Mouse (Mus musculus): Measurements from ENCODE around the gene Gm6588. TPM values are rescaled to one million over a fixed set of nuclear protein-coding genes. Genes with fewer than 3 reads are reported as not detected.

The Gm6588 gene
- polyA plus RNA-seq, 1 experiment from 2014 or later: 0.26 TPM

DNA sequence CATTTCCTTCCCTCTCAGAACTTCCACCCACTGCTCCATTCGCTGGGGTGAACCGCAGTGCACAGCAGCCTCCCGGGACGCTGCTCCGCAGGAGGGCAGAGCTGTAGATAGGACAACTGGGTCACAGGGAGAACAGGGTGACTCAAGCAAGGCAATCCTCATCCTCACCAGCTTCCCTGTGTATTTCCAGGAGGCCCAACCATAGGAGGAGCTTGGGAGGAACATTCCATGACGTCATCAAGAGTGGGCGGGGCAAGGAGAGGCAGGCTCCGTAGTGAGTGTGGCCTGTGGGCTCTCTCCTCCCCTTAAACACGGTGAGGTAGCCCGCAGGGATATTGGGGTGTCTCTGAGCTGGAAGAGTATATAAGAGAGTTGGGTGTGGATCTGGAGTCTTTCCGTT lies 44.3 kb downstream of the Gm6588 start:
- WGBS: 29% methylated on average over 11 of the region's 11 CpGs
- Histone ChIP-seq H3K27me3 (ENCODE audit: control insufficient read depth, insufficient read depth, low read length) (no peaks in the 10 kb centered on the region), H3K27ac (replicated peaks; ENCODE audit: low read depth, low read length) (peak overlapping the region; percentile 68), H3K4me2 (ENCODE audit: low read length) (no peak overlapping the region), H3K4me1 (ENCODE audit: control insufficient read depth, insufficient read depth, low read length) (peaks cover 14% of the 10 kb centered on the region; the same call in 1 of the 2 replicates), H3K4me3 (replicated peaks; ENCODE audit: low read depth, low read length) (no peak overlapping the region), H3K9me3 (ENCODE audit: control insufficient read depth, low read length) (no peaks in the 10 kb centered on the region), H3K9ac (replicated peaks; ENCODE audit: low read length) (no peak overlapping the region), H3K36me3 (ENCODE audit: control insufficient read depth, insufficient read depth, low read length) (no peaks in the 10 kb centered on the region)
- peak; percentile 74 for DNase-seq
- ATAC-seq (ENCODE audit: low FRiP score, low TSS enrichment): 0 out of 2 replicates have a peak, but pooled peaks have one; percentile 43

DNA sequence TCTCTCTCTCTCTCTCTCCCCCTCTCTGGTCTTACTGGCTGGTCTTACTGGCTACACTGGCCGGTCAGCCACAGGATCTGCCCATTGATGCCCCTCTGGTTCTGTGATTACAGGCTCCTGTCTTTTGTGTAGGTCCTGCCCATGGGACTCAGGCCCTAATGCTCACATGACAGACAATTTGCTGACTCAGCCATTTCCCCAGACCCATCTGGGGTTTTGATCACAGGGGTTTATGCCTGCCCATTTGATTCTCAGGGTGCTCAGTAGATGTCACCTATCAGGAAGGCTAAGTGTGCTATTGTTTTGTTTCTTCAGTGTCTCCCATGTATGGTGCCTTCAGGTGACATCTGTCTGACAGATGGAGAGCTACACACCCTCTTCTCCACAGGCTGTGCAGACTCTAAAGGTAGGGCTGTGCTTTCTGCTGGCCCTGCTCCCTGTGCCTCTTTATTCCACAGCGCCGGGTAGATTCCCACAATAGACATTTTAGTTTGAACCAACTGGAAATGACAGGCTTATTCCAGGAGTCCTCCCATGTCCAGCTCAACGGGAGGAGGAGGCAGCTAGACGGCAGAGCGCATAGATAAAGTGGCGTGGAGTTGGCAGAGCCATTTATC lies 47.6 kb downstream of the Gm6588 start:
- H3K4me3 ChIP-seq (replicated peaks; ENCODE audit: low read depth, low read length): no peak overlapping the region
- DNase-seq (no peak), ATAC-seq (ENCODE audit: low FRiP score, low TSS enrichment) (no peak)
- H3K4me1 ChIP-seq (ENCODE audit: control insufficient read depth, insufficient read depth, low read length): peaks cover 41% of the 10 kb centered on the region
- no peaks in the 10 kb centered on the region for H3K9me3 ChIP-seq (ENCODE audit: control insufficient read depth, low read length)
- no peak overlapping the region for H3K4me2 ChIP-seq (ENCODE audit: low read length)
- no peak overlapping the region for H3K9ac ChIP-seq (replicated peaks; ENCODE audit: low read length)
- WGBS: 60% methylated on average over 7 of the region's 7 CpGs
- H3K27me3 ChIP-seq (ENCODE audit: control insufficient read depth, insufficient read depth, low read length): no peaks in the 10 kb centered on the region
- no peaks in the 10 kb centered on the region for H3K36me3 ChIP-seq (ENCODE audit: control insufficient read depth, insufficient read depth, low read length)
- no peak overlapping the region; the same call in 1 of the 2 replicates for H3K27ac ChIP-seq (replicated peaks; ENCODE audit: low read depth, low read length)

DNA sequence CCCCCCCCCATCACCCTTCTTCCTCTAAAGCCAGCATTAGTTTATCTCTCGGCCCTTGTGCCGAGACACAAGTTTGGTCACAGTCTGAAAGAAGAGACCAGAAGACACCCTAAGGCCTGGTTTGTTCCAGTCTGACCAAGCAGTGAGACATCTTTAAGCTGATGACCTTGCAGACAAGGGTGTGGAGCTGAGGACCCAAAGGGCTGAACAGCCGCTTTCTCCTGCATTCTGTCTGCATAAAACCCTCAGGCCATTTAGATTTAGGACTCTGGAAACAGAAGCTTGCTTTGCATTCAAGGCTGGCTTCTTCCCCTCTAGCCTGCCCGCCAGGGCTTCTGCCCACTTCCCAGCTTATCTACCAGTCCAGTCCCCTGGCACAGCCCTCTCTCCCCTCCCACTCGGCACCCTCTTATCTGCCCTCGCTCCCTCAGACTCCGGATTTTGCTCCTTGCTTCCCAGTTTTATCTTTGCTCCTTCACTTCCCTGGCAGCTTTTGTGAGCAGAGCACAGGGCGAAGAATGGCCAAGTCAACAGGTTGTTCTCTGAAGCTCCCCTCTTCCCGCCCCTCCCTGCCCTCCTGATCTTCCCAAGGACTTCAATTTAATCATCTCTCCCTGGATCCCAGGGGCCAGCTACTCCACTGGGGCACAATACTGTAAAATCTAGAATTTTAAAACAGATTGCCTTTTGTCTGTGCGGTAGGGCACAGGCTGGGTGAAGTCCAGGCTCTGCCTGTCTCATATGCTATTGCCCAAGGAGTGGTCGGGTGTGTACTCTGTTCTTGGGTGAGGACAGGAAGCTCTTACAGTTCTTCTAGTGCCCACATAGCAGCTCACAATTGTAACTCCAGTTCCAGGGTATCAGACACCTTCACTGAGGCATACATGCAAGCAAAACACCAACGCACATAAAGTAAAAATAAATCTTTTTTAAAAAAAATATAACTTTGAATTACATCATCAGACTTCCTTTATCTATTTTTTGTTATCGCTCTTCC lies 50.0 kb downstream of the Gm6588 start:
- 67% methylated on average over 13 of the region's 13 CpGs for whole genome bisulfite sequencing
- H3K4me2 ChIP-seq (ENCODE audit: low read length): no peak overlapping the region
- no peak for ATAC-seq (ENCODE audit: low FRiP score, low TSS enrichment)

DNA sequence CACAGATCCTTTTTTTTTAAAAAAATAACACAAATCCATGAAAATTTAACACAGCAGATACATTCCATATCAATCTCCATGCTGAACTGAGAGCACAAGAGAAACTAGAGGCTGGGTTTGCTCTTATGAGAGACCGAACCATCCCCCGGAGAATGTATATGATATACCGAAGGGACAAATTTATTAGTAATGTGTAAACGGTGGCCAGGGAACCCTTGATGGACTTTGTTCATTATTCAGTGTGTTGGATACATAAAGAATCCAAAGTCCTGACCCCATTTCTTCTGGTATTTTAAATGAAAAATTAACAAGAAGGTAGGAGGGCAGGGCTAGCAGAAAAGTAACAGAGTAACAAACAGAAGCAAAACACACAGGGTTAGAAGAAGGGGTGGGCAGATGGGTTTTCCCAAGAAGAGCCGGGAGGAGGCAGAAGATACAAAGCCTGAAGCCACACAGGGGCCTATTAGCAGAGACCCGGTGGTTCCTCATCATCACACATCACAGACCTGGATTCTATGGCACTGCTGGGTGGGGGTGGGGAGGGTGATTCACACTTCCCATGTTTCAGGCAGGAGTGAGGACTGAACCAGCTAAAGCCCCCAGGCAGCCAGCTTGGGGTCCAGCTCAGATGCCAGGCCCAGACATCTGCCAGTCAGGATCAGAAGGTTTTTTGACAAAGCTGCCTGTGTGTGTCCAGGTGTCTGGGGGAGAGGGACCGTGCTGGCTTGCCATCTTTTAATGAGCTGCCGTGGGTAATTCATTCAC lies 50.9 kb downstream of the Gm6588 start:
- 43% methylated on average over 8 of the region's 8 CpGs for WGBS
- Histone ChIP-seq H3K9me3 (ENCODE audit: control insufficient read depth, low read length) (no peaks in the 10 kb centered on the region), H3K27ac (replicated peaks; ENCODE audit: low read depth, low read length) (peak overlapping the region; percentile 79), H3K36me3 (ENCODE audit: control insufficient read depth, insufficient read depth, low read length) (no peaks in the 10 kb centered on the region), H3K9ac (replicated peaks; ENCODE audit: low read length) (no peak overlapping the region), H3K4me1 (ENCODE audit: control insufficient read depth, insufficient read depth, low read length) (peaks cover 31% of the 10 kb centered on the region), H3K4me3 (replicated peaks; ENCODE audit: low read depth, low read length) (no peak overlapping the region), H3K4me2 (ENCODE audit: low read length) (no peak overlapping the region), H3K27me3 (ENCODE audit: control insufficient read depth, insufficient read depth, low read length) (no peaks in the 10 kb centered on the region)
- DNase-seq (peak; percentile 73), ATAC-seq (ENCODE audit: low FRiP score, low TSS enrichment) (peak; percentile 68)

More for the DNA sequence above, 50.0 kb downstream of the Gm6588 start:
- DNase-seq: no peak
- H3K9ac ChIP-seq (replicated peaks; ENCODE audit: low read length): no peak overlapping the region
- H3K36me3 ChIP-seq (ENCODE audit: control insufficient read depth, insufficient read depth, low read length): no peaks in the 10 kb centered on the region
- H3K27ac ChIP-seq (replicated peaks; ENCODE audit: low read depth, low read length): 0 out of 2 replicates have a peak overlapping the region, but pooled peaks have one; percentile 46
- no peaks in the 10 kb centered on the region for H3K27me3 ChIP-seq (ENCODE audit: control insufficient read depth, insufficient read depth, low read length)
- H3K4me1 ChIP-seq (ENCODE audit: control insufficient read depth, insufficient read depth, low read length): peaks cover 31% of the 10 kb centered on the region
- no peak overlapping the region for H3K4me3 ChIP-seq (replicated peaks; ENCODE audit: low read depth, low read length)
- H3K9me3 ChIP-seq (ENCODE audit: control insufficient read depth, low read length): no peaks in the 10 kb centered on the region

Other genes with a start within 250 kb of the Gm6588 start
- 0.93 and 1.2 TPM in 2 replicates for gene Cryba4, start 196.9 kb upstream of the Gm6588 start, polyA plus RNA-seq (2014; fragmentation: Nextera tagmentation; extraction: Ambion mirVana)
- 1.9 and 3.8 TPM in 2 replicates for gene Crybb1, start 193.6 kb upstream of the Gm6588 start, polyA plus RNA-seq (2014; fragmentation: Nextera tagmentation; extraction: Ambion mirVana)
- gene Tpst2, start 172.7 kb upstream of the Gm6588 start, polyA plus RNA-seq (2014; fragmentation: Nextera tagmentation; extraction: Ambion mirVana): 24.7 and 26.4 TPM in 2 replicates
- gene Tfip11, start 123.1 kb upstream of the Gm6588 start, polyA plus RNA-seq (2014; fragmentation: Nextera tagmentation; extraction: Ambion mirVana): 29.1 and 29.9 TPM in 2 replicates
- 52.4 and 68.6 TPM in 2 replicates for gene Srrd, start 106.4 kb upstream of the Gm6588 start, polyA plus RNA-seq (2014; fragmentation: Nextera tagmentation; extraction: Ambion mirVana)
- 42.0 and 47.4 TPM in 2 replicates for gene Hps4, start 106.3 kb upstream of the Gm6588 start, polyA plus RNA-seq (2014; fragmentation: Nextera tagmentation; extraction: Ambion mirVana)
- 0.12 and 0.26 TPM in 2 replicates for gene Gm6583, start 93.4 kb upstream of the Gm6588 start, polyA plus RNA-seq (2014; fragmentation: Nextera tagmentation; extraction: Ambion mirVana)
- 91.5 and 103 TPM in 2 replicates for gene Asphd2, start 54.6 kb upstream of the Gm6588 start, polyA plus RNA-seq (2014; fragmentation: Nextera tagmentation; extraction: Ambion mirVana)
- 46.3 and 49.9 TPM in 2 replicates for gene Sez6l, start 127.8 kb downstream of the Gm6588 start, polyA plus RNA-seq (2014; fragmentation: Nextera tagmentation; extraction: Ambion mirVana)